Mouse (Mus musculus): ENCODE data around the gene Isoc2b. TPM values are rescaled to one million over a fixed set of nuclear protein-coding genes. Genes with fewer than 3 reads are reported as not detected.

Gene Isoc2b
- polyA plus RNA-seq, 1 experiment from 2014 or later, result 15.7 TPM

DNA sequence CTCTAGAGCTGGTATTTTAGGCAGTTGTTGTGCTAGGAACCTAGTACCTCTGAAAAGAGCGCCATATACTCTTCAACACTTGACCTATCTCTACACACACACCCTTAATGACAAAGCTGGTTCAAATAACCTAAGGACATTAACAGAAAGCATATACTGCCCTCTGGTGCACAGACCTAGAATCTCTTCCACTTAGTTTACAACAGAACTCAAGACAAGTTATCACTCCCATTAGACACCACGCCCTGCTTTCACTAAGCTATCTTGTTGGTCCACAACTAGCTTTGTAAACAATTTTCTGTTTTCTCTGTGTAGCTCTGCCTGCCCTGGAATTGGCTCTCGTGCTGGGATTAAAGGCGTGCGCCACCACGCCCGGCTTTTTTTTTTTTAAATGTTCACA is 63.3 kb downstream of the Isoc2b start:
- Histone ChIP-seq H3K9ac (ENCODE audit: low read length) (no peak overlapping the region), H3K27me3 (ENCODE audit: control insufficient read depth, insufficient read depth, low read depth, low read length) (no peaks in the 10 kb centered on the region), H3K4me1 (replicated peaks; ENCODE audit: control insufficient read depth, insufficient read depth, low read length) (peaks cover 16% of the 10 kb centered on the region), H3K9me3 (ENCODE audit: control insufficient read depth, low read length) (no peaks in the 10 kb centered on the region), H3K4me3 (ENCODE audit: low read length) (no peak overlapping the region), H3K36me3 (ENCODE audit: control insufficient read depth, insufficient read depth, low read length) (peaks cover 34% of the 10 kb centered on the region), H3K27ac (ENCODE audit: low read length) (no peak overlapping the region), H3K4me2 (ENCODE audit: low read depth, low read length) (no peak overlapping the region)
- ATAC-seq (ENCODE audit: low read depth), result no peak; the same call in 1 of the 2 replicates
- WGBS, result 83% methylated on average over 7 of the region's 7 CpGs

DNA sequence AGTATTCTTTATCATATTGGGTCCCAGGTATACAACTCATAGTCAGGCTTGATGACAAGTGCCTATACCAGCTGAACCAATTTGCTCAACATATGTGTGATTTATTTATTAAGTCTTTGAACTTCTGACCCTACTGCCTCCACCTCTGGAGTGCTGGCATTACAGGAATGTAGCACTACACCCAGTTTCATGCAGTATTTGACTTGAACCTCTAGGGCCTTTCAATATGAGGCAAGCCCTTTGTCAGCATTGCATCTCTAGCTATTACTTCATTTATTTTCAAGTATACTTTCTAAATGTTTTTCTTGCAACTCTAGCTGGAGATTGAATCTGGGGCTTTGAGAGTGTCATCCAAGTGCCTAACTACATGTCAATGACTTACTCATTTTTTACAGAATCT is 67.8 kb downstream of the Isoc2b start:
- no peaks in the 10 kb centered on the region for H3K9me3 ChIP-seq (ENCODE audit: control insufficient read depth, low read length)
- H3K27me3 ChIP-seq (ENCODE audit: control insufficient read depth, insufficient read depth, low read depth, low read length), result no peaks in the 10 kb centered on the region
- no peak overlapping the region for H3K4me2 ChIP-seq (ENCODE audit: low read depth, low read length)
- H3K4me1 ChIP-seq (replicated peaks; ENCODE audit: control insufficient read depth, insufficient read depth, low read length), result no peaks in the 10 kb centered on the region
- no peak overlapping the region for H3K9ac ChIP-seq (ENCODE audit: low read length)
- no peak overlapping the region for H3K27ac ChIP-seq (ENCODE audit: low read length)
- ATAC-seq (ENCODE audit: low read depth), result no peak
- H3K36me3 ChIP-seq (ENCODE audit: control insufficient read depth, insufficient read depth, low read length), result peaks cover 23% of the 10 kb centered on the region
- no peak overlapping the region for H3K4me3 ChIP-seq (ENCODE audit: low read length)

DNA sequence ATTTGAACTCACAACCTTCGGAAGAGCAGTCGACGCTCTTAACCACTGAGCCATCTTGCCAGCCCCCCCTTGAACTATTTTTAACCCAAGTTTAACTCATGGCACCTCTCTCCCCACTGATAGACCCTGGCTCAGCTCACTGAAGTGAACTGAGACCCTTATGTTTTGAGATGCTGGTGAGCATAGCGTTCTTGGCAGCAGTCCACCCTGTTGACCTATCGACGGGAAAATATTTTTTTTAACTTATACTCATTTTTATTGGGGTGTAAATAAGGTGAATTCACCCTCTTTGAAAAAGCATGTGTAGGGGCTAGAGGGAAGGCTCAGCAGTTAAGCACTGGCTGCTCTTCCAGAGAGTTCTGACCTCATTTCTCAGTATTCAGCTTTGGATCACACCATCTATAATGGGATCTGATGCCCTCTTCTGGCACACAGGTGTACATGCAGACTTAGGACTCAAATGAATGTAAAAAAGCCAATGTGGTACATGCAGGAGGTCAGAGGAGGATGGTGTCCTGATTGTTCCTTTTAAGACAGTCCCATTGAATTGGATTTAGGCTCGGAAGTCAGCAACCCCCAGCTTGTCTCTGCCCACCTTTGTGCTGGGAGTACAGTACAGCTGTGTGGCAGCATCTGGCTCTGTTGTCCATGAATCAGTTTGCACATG is 74.2 kb downstream of the Isoc2b start:
- Histone ChIP-seq H3K4me1 (replicated peaks; ENCODE audit: control insufficient read depth, insufficient read depth, low read length) (peaks cover 7% of the 10 kb centered on the region), H3K27ac (ENCODE audit: low read length) (no peak overlapping the region), H3K4me3 (ENCODE audit: low read length) (no peak overlapping the region), H3K9ac (ENCODE audit: low read length) (no peak overlapping the region), H3K4me2 (ENCODE audit: low read depth, low read length) (no peak overlapping the region), H3K27me3 (ENCODE audit: control insufficient read depth, insufficient read depth, low read depth, low read length) (no peaks in the 10 kb centered on the region), H3K36me3 (ENCODE audit: control insufficient read depth, insufficient read depth, low read length) (peaks cover 28% of the 10 kb centered on the region), H3K9me3 (ENCODE audit: control insufficient read depth, low read length) (no peaks in the 10 kb centered on the region)
- ATAC-seq (ENCODE audit: low read depth), result no peak
- 60% methylated on average over 7 of the region's 7 CpGs for WGBS

Other genes starting within 250 kb of the Isoc2b start
- gene Tmem86b, start 238.8 kb downstream of the Isoc2b start, polyA plus RNA-seq (2015; fragmentation: Nextera tagmentation; extraction: Ambion mirVana), result 0.69 and 1.7 TPM in 2 replicates
- 3.5 and 3.9 TPM in 2 replicates for gene Ppp6r1, start 211.2 kb downstream of the Isoc2b start, polyA plus RNA-seq (2015; fragmentation: Nextera tagmentation; extraction: Ambion mirVana)
- 85.7 and 90.9 TPM in 2 replicates for gene Hspbp1, start 185.2 kb downstream of the Isoc2b start, polyA plus RNA-seq (2015; fragmentation: Nextera tagmentation; extraction: Ambion mirVana)
- 0.68 and 0.74 TPM in 2 replicates for gene Brsk1, start 179.7 kb downstream of the Isoc2b start, polyA plus RNA-seq (2015; fragmentation: Nextera tagmentation; extraction: Ambion mirVana)
- 0.14 TPM in 1 of 2 replicates, not detected in the other for gene Tmem150b, start 145.0 kb downstream of the Isoc2b start, polyA plus RNA-seq (2015; fragmentation: Nextera tagmentation; extraction: Ambion mirVana)
- 57.2 and 60.2 TPM in 2 replicates for gene Kmt5c, start 130.1 kb downstream of the Isoc2b start, polyA plus RNA-seq (2015; fragmentation: Nextera tagmentation; extraction: Ambion mirVana)
- gene Cox6b2, start 117.2 kb downstream of the Isoc2b start, polyA plus RNA-seq (2015; fragmentation: Nextera tagmentation; extraction: Ambion mirVana), result 77.9 and 94.0 TPM in 2 replicates
- gene Fam71e2, start 99.0 kb downstream of the Isoc2b start, polyA plus RNA-seq (2015; fragmentation: Nextera tagmentation; extraction: Ambion mirVana), result not detected in 2 replicates
- gene Il11, start 87.4 kb downstream of the Isoc2b start, polyA plus RNA-seq (2015; fragmentation: Nextera tagmentation; extraction: Ambion mirVana), result 0.18 and 0.19 TPM in 2 replicates
- 0.34 and 0.48 TPM in 2 replicates for gene Tmem190, start 87.3 kb downstream of the Isoc2b start, polyA plus RNA-seq (2015; fragmentation: Nextera tagmentation; extraction: Ambion mirVana)
- gene Tmem238, start 80.6 kb downstream of the Isoc2b start, polyA plus RNA-seq (2015; fragmentation: Nextera tagmentation; extraction: Ambion mirVana), result 14.7 and 17.9 TPM in 2 replicates
- gene Rpl28, start 77.4 kb downstream of the Isoc2b start, polyA plus RNA-seq (2015; fragmentation: Nextera tagmentation; extraction: Ambion mirVana), result 337 and 342 TPM in 2 replicates
- 355 and 372 TPM in 2 replicates for gene Ube2s, start 57.7 kb downstream of the Isoc2b start, polyA plus RNA-seq (2015; fragmentation: Nextera tagmentation; extraction: Ambion mirVana)
- 0.99 and 1.2 TPM in 2 replicates for gene Shisa7, start 25.6 kb downstream of the Isoc2b start, polyA plus RNA-seq (2015; fragmentation: Nextera tagmentation; extraction: Ambion mirVana)
- 0.87 and 1.3 TPM in 2 replicates for gene Isoc2a, start 6.9 kb upstream of the Isoc2b start, polyA plus RNA-seq (2015; fragmentation: Nextera tagmentation; extraction: Ambion mirVana)
- gene Gm36210, start 36.3 kb upstream of the Isoc2b start, polyA plus RNA-seq (2015; fragmentation: Nextera tagmentation; extraction: Ambion mirVana), result 0.21 TPM in 1 of 2 replicates, not detected in the other
- 3.4 and 3.7 TPM in 2 replicates for gene Zfp628, start 45.0 kb upstream of the Isoc2b start, polyA plus RNA-seq (2015; fragmentation: Nextera tagmentation; extraction: Ambion mirVana)
- 2.5 and 2.7 TPM in 2 replicates for gene Nat14, start 51.8 kb upstream of the Isoc2b start, polyA plus RNA-seq (2015; fragmentation: Nextera tagmentation; extraction: Ambion mirVana)
- gene Ssc5d, start 55.5 kb upstream of the Isoc2b start, polyA plus RNA-seq (2015; fragmentation: Nextera tagmentation; extraction: Ambion mirVana), result 2.1 and 2.4 TPM in 2 replicates
- gene Sbk2, start 94.1 kb upstream of the Isoc2b start, polyA plus RNA-seq (2015; fragmentation: Nextera tagmentation; extraction: Ambion mirVana), result 0.85 and 1.0 TPM in 2 replicates
- 0.72 and 1.0 TPM in 2 replicates for gene Sbk3, start 100.9 kb upstream of the Isoc2b start, polyA plus RNA-seq (2015; fragmentation: Nextera tagmentation; extraction: Ambion mirVana)
- gene Zfp579, start 125.9 kb upstream of the Isoc2b start, polyA plus RNA-seq (2015; fragmentation: Nextera tagmentation; extraction: Ambion mirVana), result 32.3 and 35.0 TPM in 2 replicates
- 19.3 and 21.4 TPM in 2 replicates for gene Zfp524, start 144.2 kb upstream of the Isoc2b start, polyA plus RNA-seq (2015; fragmentation: Nextera tagmentation; extraction: Ambion mirVana)
- gene Fiz1, start 144.4 kb upstream of the Isoc2b start, polyA plus RNA-seq (2015; fragmentation: Nextera tagmentation; extraction: Ambion mirVana), result 33.1 and 34.5 TPM in 2 replicates
- 1.2 and 1.3 TPM in 2 replicates for gene Gm44973, start 145.2 kb upstream of the Isoc2b start, polyA plus RNA-seq (2015; fragmentation: Nextera tagmentation; extraction: Ambion mirVana)
- gene Zfp865, start 150.1 kb upstream of the Isoc2b start, polyA plus RNA-seq (2015; fragmentation: Nextera tagmentation; extraction: Ambion mirVana), result 5.5 and 5.7 TPM in 2 replicates
- 5.3 and 5.5 TPM in 2 replicates for gene Ccdc106, start 150.3 kb upstream of the Isoc2b start, polyA plus RNA-seq (2015; fragmentation: Nextera tagmentation; extraction: Ambion mirVana)
- gene 4632433K11Rik, start 163.9 kb upstream of the Isoc2b start, polyA plus RNA-seq (2015; fragmentation: Nextera tagmentation; extraction: Ambion mirVana), result not detected in 2 replicates
- gene Zfp784, start 168.2 kb upstream of the Isoc2b start, polyA plus RNA-seq (2015; fragmentation: Nextera tagmentation; extraction: Ambion mirVana), result 4.9 and 7.0 TPM in 2 replicates
- gene Zfp580, start 181.3 kb upstream of the Isoc2b start, polyA plus RNA-seq (2015; fragmentation: Nextera tagmentation; extraction: Ambion mirVana), result 26.7 and 27.0 TPM in 2 replicates
- 109 and 110 TPM in 2 replicates for gene U2af2, start 191.9 kb upstream of the Isoc2b start, polyA plus RNA-seq (2015; fragmentation: Nextera tagmentation; extraction: Ambion mirVana)
- gene Epn1, start 210.0 kb upstream of the Isoc2b start, polyA plus RNA-seq (2015; fragmentation: Nextera tagmentation; extraction: Ambion mirVana), result 53.8 and 54.8 TPM in 2 replicates
- gene Rfpl4, start 246.7 kb upstream of the Isoc2b start, polyA plus RNA-seq (2015; fragmentation: Nextera tagmentation; extraction: Ambion mirVana), result not detected in 2 replicates

Measured in lung, embryonic 16.5 days (tissue).